Mouse (Mus musculus) layer of hippocampus, adult 9-11 months (tissue): ENCODE measurements around the gene Grk5.
"Not testable (repeated sequence)": the region's sequence is repeated elsewhere in the genome, so short reads cannot be mapped to it uniquely, and the experiment has no call there.

Experiments used
- DNase-seq: peaks from one replicate; pipeline ENCODE4 v3.0.0; 2022

The Grk5 gene

GRCm38 (mm10) chr19:60889714-60890315 is at the start of gene Grk5:
Grk5 (plus strand) TSS chr19:60889749.
- peak; percentile 96 for DNase-seq

DNA sequence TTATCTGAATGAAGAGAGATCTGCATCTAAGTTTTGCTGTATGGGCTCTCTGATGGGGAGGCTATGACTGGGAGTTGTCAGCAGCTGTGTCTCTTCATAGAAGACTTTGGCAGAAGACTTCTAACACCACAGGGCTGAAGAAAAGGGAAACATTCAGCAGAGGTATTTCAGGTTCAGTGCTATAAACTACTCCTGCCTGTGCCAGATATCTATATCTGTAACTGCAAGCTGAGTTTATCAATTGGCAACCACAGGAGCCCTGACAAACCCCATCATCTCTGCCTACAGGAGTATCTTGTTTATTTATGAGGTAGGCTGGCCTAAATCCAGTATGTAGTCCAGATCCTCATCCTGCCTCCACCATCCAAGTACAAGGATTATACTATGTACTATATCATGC is 46.2 kb upstream of the Grk5 start:
- no peak for DNase-seq

DNA sequence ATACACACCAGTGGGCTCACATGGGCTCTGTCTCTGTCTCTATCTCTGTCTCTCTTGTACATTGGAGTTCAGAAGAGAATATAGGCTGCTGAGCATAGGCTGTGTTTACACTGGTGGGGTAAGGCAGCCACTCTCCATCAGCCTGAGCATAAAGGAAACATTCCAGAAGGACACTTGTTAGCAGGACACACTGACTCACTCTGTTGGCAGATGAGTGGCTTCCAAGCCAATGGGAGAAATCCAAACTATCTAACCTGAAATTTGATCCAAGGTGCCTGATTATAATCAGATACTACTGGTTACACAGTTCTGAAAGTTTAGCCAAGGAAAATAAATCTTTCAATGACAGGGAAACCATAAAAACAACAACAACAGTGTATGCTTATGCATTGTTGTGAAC is 43.8 kb upstream of the Grk5 start:
- DNase-seq: no peak

DNA sequence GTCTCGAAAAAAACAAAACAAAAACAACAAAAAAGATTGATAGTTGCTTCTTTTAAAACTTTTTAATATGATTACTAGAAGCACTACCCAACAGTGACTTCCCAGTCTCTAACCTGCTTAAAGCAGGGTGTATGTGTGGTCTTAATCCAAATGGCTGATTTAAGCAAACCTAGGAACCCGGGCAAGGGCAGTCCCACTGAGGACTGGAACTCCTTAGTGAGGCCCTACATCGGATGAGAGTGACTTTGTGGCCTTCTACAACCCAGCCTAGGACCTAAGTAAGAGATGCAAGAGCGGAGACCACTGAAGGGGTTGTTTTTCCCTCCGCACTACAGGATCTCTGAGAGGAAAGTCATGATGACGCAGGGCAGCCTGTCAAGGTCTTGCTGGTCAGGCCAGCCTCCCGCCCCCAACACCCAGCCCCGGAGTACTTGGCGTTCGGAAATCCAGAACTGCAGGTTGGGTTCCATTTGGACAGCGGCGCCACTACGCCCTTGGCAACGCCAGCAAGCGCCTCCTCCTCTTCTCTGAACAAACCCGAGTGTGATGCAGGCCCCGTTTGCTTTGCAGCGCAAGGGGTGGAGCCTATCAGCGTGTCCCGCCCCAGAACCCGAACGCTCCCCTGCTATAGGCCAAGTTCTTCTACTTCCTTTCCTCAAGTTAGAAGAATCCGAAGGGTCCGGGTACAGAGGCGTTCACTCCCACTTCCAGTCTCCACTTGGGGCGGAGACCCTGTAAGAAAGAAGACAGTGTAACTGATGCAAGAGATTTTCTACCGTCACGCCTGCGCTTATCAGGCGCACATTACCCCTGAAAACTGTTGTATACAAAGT is 28.5 kb upstream of the Grk5 start, which contains the start of gene Sfxn4:
Gene Sfxn4 (minus strand): TSS at position 612 of the 833 bp plus-strand sequence.
- DNase-seq: peak; percentile 94

DNA sequence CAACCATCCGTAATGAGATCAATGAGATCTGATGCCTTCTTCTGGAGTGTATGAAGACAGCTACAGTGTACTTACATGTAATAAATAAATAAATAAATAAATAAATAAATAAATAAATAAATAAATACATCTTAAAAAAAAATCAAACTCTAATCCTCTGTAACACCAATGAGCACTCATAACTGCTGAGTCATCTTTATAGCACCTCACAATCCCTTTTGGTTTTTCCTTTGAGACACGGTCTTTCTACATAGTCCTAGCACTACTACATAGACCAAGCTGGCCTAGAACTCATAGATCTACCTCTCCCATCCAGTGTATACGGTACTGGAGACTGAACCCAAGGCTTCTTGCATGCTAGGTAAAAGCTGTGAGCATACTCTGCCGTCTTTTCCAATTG is 23.4 kb upstream of the Grk5 start:
- not testable (repeated sequence) for DNase-seq

- DNase-seq: no peak
Observed at GRCm38 (mm10) chr19:60870489-60870888, 19.1 kb upstream of the Grk5 start.

GRCm38 (mm10) chr19:60871366-60871765 is 18.2 kb upstream of the Grk5 start:
- no peak for DNase-seq

- no peak for DNase-seq
Observed at GRCm38 (mm10) chr19:60872272-60872671, 17.3 kb upstream of the Grk5 start.

- DNase-seq: no peak
Observed at GRCm38 (mm10) chr19:60873501-60873900, 16.0 kb upstream of the Grk5 start.

DNA sequence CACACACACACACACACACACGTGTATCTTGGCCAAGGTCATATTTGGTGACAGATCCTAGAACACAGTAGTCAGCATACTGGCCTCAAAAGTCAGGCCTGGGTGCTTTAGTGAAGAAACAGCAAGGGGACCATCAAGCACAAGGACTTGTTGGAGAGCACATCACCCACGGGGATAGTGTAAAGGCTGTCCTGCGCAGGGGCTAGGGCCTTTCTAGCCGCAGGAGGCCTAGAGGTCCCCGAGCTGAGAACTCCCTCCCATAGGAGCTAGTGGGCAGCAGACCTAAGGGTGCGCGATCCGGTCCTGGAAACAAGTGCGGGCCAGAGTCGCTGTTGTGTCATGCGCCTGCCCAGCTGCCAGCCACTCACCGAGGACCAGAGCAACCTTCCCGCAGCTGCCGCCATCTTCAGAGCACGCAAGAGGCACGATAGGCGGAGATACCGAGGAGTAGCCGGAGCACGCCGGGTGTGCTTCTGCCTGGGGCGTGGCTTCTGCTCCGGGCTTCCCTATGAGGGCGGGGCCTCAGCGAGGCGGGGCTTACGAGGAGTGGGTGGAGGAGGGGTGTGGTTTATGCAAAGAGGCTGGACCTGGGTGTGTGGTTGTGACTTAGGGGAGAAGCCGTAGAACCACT is 15.4 kb upstream of the Grk5 start, which contains the start of gene Prdx3:
Gene Prdx3 (minus strand): TSS at position 493 of the 631 bp plus-strand sequence.
- DNase-seq: peak; percentile 96

GRCm38 (mm10) chr19:60883129-60883528 is 6.4 kb upstream of the Grk5 start:
- no peak for DNase-seq

GRCm38 (mm10) chr19:60887637-60888036 is 1.9 kb upstream of the Grk5 start:
- no peak for DNase-seq

DNA sequence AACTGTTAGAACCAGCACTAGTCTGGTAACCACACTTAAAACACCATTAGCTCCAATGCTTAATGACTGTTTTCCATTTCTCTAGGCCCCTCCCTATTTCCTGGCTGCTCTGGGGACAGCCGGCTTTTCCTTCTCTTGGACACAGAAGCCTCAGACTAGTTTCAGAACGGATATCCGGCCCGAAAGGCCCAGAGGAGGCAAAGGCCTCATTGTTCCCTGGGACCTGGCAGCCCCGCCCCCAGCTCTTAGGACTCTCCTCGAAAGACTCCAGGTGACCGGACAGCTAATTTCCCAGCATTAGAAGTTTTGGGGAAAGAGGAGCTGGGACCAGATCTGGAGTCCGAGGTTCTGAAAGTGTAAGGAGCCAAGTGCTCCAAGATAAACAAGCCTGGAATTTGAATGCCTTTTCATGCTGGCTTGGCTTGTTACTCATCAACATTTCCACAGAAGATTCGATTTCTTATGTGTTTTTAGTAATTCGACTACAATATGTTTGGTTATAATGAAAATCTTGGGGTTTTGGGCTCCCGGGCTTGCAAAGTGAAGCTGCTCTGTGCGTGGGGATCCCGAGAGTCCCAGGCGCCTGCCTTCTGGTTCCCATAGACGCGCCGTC is 342 bp upstream of the Grk5 start:
- peak; percentile 59 for DNase-seq

- DNase-seq: no peak
Observed at GRCm38 (mm10) chr19:60890391-60891122, 1.0 kb downstream of the Grk5 start.

DNA sequence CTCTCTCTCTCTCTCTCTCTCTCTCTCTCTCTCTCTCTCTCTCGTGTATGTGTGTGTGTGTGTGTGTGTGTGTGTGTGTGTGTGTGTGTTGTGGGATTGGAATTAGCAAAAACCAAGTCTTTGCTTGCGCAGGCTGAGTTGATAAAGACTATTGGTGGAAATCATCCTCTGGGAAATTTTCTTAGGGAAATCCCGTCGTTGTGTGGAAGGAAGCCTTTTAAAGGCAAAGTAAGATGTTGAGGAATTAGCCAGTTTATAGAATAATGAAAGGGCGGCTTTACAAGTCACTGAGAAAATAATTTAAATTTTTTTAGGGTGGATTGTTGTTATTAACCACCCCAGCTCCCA is 1.5 kb downstream of the Grk5 start:
- DNase-seq: no peak

DNA sequence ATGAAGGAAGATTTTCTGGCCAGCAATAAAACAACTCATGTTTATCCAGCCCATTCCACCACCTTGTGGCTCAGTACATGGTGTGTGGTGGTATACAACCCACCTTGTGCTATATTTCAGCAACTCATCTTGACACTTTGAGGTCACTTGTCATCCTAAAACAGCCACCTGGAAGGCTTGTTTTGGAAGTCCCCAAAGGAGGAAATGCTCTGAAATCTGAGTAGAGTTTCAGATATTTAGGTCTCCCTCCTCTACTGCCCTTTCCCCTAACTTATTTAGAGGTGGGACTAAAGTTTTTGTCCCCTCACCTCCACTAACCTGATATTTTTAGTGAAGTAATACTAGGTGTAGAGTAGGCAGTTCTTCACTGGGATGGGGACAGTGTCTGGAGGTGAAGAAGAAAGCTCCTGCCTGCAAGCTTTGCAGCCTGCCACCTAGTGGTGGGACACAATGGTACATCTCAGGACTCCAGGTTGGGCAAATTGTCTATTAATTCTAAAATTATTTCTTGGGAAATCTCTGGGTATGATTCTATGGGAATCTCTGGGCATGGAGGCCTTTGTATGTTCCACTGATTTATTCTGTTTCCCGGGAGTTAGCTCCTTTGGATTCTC is 2.5 kb downstream of the Grk5 start:
- DNase-seq: peak; percentile 27

GRCm38 (mm10) chr19:60895251-60895880 is 5.8 kb downstream of the Grk5 start:
- DNase-seq: no peak

DNA sequence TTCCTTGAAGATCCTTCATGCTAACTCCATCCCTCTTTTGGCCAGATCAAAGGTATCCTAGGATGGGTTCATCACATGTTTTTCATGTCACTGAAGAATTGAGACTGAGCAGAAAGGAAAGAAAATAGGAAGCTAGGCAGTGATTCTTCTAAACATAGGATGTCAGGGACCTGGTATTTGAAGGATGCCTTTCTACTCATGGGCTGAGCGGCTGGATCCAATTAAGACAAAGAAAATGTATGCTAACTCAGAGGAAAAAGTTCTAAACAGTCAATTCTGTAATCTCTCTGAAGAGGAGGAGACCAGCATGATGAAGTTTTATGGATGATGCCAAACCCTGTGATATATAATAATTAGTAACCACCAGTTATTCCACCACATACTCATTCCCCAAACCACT is 13.6 kb downstream of the Grk5 start:
- DNase-seq: no peak

GRCm38 (mm10) chr19:60903971-60904370 is 14.4 kb downstream of the Grk5 start:
- no peak for DNase-seq

DNA sequence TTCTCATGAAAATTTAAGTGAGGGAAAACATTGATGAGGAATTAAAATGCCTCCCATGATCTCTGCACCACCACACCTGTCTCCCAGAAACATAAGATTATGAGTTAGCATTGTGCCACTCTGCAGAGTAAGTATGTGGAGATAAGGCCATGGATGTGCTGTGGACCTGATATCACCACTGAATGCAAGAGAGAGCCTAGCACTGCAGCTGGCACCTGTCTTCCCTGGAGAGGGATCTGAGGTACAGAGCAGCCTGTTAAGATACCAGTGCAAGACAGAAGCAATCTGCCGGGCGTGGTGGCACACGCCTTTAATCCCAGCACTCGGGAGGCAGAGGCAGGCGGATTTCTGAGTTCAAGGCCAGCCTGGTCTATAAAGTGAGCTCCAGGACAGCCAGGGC is 15.9 kb downstream of the Grk5 start:
- DNase-seq: no peak

GRCm38 (mm10) chr19:60910304-60910703 is 20.8 kb downstream of the Grk5 start:
- no peak for DNase-seq

DNA sequence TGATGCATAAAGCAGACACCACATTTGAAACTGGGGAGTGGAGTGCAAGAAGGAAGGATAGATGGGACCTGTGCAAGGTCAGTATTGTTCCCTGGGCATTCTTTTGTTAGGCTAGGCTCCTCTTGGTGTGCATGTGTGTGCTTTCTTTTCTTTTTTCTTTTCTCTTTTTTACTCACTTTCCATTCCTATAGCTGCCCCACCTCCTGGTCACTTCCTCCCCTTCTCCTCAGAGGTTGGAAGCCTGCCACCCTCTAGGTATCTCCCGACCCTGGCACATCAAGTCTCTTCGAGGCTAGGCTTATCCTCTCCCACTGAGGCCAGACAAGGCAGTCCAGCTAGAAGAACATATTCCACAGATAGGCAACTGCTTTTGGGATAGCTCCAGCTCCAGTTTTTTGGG is 22.1 kb downstream of the Grk5 start:
- DNase-seq: no peak
